Mouse (Mus musculus) heart, adult 2 months (tissue): ENCODE results near the gene H1fx.

ENCODE experiments used
- CTCF ChIP-seq: fragments of 200-600 bp; IDR thresholded peaks from 2 replicates; pipeline ENCODE4 v1.8.1; 2022; ENCODE audit warnings: antibody characterized with exemption, mild to moderate bottlenecking, moderate library complexity
- POLR2A ChIP-seq: fragments of 200-500 bp; IDR thresholded peaks from 2 replicates; pipeline ENCODE4 v1.6.1; 2011; ENCODE audit warnings: mild to moderate bottlenecking, low read depth, low read length, control low read depth; ENCODE audit not compliant: insufficient read depth

DNA sequence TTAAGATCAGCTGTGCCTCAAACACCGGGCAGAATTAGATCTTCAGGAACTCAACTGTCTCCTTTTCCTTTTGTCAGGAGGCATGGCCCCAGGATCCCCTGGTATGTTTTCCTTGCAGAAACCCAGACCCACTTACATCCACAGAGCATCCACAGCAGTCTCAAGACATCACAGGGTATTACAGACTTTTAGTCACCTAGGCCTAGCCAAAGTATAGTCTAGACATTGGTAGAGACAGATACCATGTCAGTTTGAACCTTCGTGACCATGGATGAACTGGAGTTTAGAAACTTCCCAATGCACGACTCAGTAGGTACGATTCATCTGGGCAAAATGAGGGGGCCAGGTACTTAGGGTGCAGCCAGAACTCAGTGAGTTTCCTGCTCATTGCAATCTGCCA lies 16.9 kb upstream of the H1fx start:
- no peak for TF ChIP-seq POLR2A
- TF ChIP-seq CTCF = no peak
